Mouse (Mus musculus) C2C12 (cell line): Measurements from ENCODE around the gene Ccdc32. TPM values are rescaled to one million over a fixed set of nuclear protein-coding genes. Genes with fewer than 3 reads are reported as not detected.
"Not testable (repeated sequence)": the region's sequence is repeated elsewhere in the genome, so short reads cannot be mapped to it uniquely, and the experiment has no call there.

Experiments
- H3K27me3 ChIP-seq: one replicate; pipeline ENCODE4 v1.6.1; 2011; ENCODE audit not compliant: control insufficient read depth, insufficient read depth, insufficient read length
- H3K36me3 ChIP-seq: one replicate; pipeline ENCODE4 v1.6.1; 2011; ENCODE audit not compliant: control insufficient read depth, insufficient read depth
- H3K4me3 ChIP-seq: one replicate; pipeline ENCODE4 v1.5.1; 2011; ENCODE audit warnings: mild to moderate bottlenecking, control low read depth; ENCODE audit not compliant: poor library complexity, insufficient read depth, severe bottlenecking
- H3K79me2 ChIP-seq: one replicate; pipeline ENCODE4 v1.6.1; 2011; ENCODE audit not compliant: control insufficient read depth, insufficient read depth
- H3K79me3 ChIP-seq: one replicate; pipeline ENCODE4 v1.6.1; 2011; ENCODE audit warnings: low read depth, control low read depth
- H3ac ChIP-seq: one replicate; pipeline ENCODE3; 2011; ENCODE audit warnings: low read depth; ENCODE audit not compliant: control insufficient read depth, insufficient read length
- CEBPB ChIP-seq: IDR thresholded peaks from one replicate; pipeline ENCODE4 v1.6.1; 2011; ENCODE audit warnings: low read depth, mild to moderate bottlenecking, control low read depth, moderate library complexity
- CTCF ChIP-seq: IDR thresholded peaks from one replicate; pipeline ENCODE4 v1.5.1; 2011; ENCODE audit not compliant: control insufficient read depth, insufficient read depth, insufficient read length
- FOSL1 ChIP-seq: IDR thresholded peaks from one replicate; pipeline ENCODE4 v1.8.0; 2011; ENCODE audit warnings: mild to moderate bottlenecking, low read length; ENCODE audit not compliant: poor library complexity, insufficient read depth, severe bottlenecking
- MAX ChIP-seq: IDR thresholded peaks from one replicate; pipeline ENCODE4 v1.6.1; 2011; ENCODE audit warnings: mild to moderate bottlenecking, control low read depth
- MYOD1 ChIP-seq: IDR thresholded peaks from one replicate; pipeline ENCODE4 v1.6.1; 2011; ENCODE audit warnings: low read depth; ENCODE audit not compliant: control insufficient read depth, insufficient read length
- MYOG ChIP-seq: IDR thresholded peaks from one replicate; pipeline ENCODE4 v1.6.1; 2011; ENCODE audit not compliant: control insufficient read depth, insufficient read length; ENCODE audit errors: extremely low read depth
- USF1 ChIP-seq: IDR thresholded peaks from one replicate; pipeline ENCODE4 v1.6.1; 2011; ENCODE audit warnings: low read depth, mild to moderate bottlenecking, control low read depth, moderate library complexity
- polyA plus RNA-seq: library from polyadenylated mRNA; unstranded; fragments of >200 nt; fragmentation: generic; extraction: Trizol; gene quantifications from one replicate; pipeline ENCODE4 v1.2.1, GENCODE M21; 2012; ENCODE audit warnings: missing spikeins

Gene Ccdc32
- polyA plus RNA-seq, 1 experiment: 9.3 TPM

DNA sequence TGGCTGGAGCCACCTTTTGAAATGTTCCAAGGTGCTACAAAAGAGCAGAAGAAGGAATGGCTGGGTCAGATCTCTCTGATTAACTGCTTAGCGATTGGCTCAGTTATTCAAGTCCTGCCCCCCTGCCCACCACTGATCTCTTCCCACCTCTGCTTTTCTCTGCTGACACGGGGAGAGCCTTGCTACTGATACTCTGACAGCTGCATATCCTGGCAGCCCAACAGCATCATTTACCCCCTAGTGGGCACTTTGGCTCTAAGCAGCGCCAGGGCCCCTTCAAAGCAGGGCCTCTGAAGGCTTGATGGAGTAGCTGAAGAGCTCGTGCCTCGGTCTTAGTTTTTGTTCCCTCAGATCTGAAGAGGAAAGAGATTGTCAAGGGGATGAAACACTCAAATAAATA is 10.1 kb downstream of the Ccdc32 start:
- H3K36me3 ChIP-seq: peaks cover 33% of the 10 kb centered on the region
- H3K27me3 ChIP-seq: no peaks in the 10 kb centered on the region
- TF ChIP-seq FOSL1 (no peak), MYOG (no peak), CTCF (no peak), MAX (no peak), MYOD1 (no peak), CEBPB (no peak), USF1 (no peak)
- no peak overlapping the region for H3K4me3 ChIP-seq
- H3ac ChIP-seq: no peak overlapping the region
- no peaks in the 10 kb centered on the region for H3K79me3 ChIP-seq
- no peaks in the 10 kb centered on the region for H3K79me2 ChIP-seq

GRCm38 (mm10) chr2:119018391-119019122 is 10.6 kb downstream of the Ccdc32 start:
- TF ChIP-seq MYOD1 (no peak), USF1 (no peak), MAX (no peak), CEBPB (no peak), FOSL1 (no peak), MYOG (no peak), CTCF (no peak)
- H3ac ChIP-seq: no peak overlapping the region
- no peaks in the 10 kb centered on the region for H3K79me2 ChIP-seq
- no peaks in the 10 kb centered on the region for H3K27me3 ChIP-seq
- no peak overlapping the region for H3K4me3 ChIP-seq
- H3K79me3 ChIP-seq: no peaks in the 10 kb centered on the region
- H3K36me3 ChIP-seq: peaks cover 33% of the 10 kb centered on the region

GRCm38 (mm10) chr2:119017647-119018046 is 11.5 kb downstream of the Ccdc32 start:
- H3K4me3 ChIP-seq: no peak overlapping the region
- no peaks in the 10 kb centered on the region for H3K79me3 ChIP-seq
- H3K79me2 ChIP-seq: no peaks in the 10 kb centered on the region
- TF ChIP-seq CEBPB (no peak), USF1 (no peak), FOSL1 (no peak), MYOD1 (no peak), MAX (no peak), CTCF (no peak), MYOG (no peak)
- H3K27me3 ChIP-seq: no peaks in the 10 kb centered on the region
- H3ac ChIP-seq: no peak overlapping the region
- H3K36me3 ChIP-seq: peaks cover 27% of the 10 kb centered on the region

DNA sequence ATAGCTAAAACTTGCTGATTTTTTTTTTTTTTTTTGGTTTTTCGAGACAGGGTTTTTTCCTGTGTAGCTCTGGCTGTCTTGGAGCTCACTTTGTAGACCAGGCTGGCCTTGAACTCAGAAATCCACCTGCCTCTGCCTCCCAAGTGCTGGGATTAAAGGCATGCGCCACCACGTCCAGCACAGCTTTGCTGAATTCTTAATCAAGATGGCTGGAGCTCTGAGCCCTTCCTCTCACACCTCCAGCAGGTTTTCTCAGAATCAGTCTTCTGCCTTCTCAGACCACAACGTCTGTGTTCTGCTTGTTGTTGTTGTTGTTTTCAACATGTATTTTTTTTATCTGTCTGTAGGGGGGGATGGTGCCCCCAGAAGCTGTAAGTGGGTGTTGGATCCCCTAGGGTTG is 12.9 kb downstream of the Ccdc32 start:
- H3K4me3 ChIP-seq, H3K79me3 ChIP-seq, H3ac ChIP-seq, H3K79me2 ChIP-seq, H3K27me3 ChIP-seq: not testable (repeated sequence)
- peaks cover 21% of the 10 kb centered on the region for H3K36me3 ChIP-seq

- H3K79me2 ChIP-seq: no peaks in the 10 kb centered on the region
- no peak overlapping the region for H3K4me3 ChIP-seq
- TF ChIP-seq MAX (no peak), CTCF (no peak), USF1 (no peak), CEBPB (no peak), MYOD1 (no peak), FOSL1 (no peak), MYOG (no peak)
- H3K36me3 ChIP-seq: peaks cover 15% of the 10 kb centered on the region
- H3K79me3 ChIP-seq: no peaks in the 10 kb centered on the region
- no peaks in the 10 kb centered on the region for H3K27me3 ChIP-seq
- no peak overlapping the region for H3ac ChIP-seq
Measured at GRCm38 (mm10) chr2:119015604-119016180, 13.5 kb downstream of the Ccdc32 start.

GRCm38 (mm10) chr2:119014989-119015388 is 14.2 kb downstream of the Ccdc32 start:
- no peaks in the 10 kb centered on the region for H3K79me3 ChIP-seq
- no peak overlapping the region for H3ac ChIP-seq
- H3K36me3 ChIP-seq: peaks cover 15% of the 10 kb centered on the region
- no peaks in the 10 kb centered on the region for H3K79me2 ChIP-seq
- TF ChIP-seq MAX (no peak), MYOG (no peak), CTCF (no peak), MYOD1 (no peak), USF1 (no peak), CEBPB (no peak), FOSL1 (no peak)
- no peaks in the 10 kb centered on the region for H3K27me3 ChIP-seq
- H3K4me3 ChIP-seq: no peak overlapping the region
